Mouse (Mus musculus): ENCODE results near the gene Mlxip. TPM values are rescaled to one million over a fixed set of nuclear protein-coding genes. Genes with fewer than 3 reads are reported as not detected.

The Mlxip gene
- polyA plus RNA-seq, 1 experiment, result 0.09 TPM

GRCm38 (mm10) chr5:123416566-123417518 lies 22.2 kb downstream of the Mlxip start:
- TF ChIP-seq GATA1 (IDR thresholded peaks at IDR 0.05; ENCODE audit: low read length) (no peak), TAL1 (IDR thresholded peaks at IDR 0.05; ENCODE audit: low read length) (no peak)
- no peaks in the 10 kb centered on the region for H3K27me3 ChIP-seq (ENCODE audit: control insufficient read depth)
- no peak overlapping the region for H3K4me3 ChIP-seq (replicated peaks)
- peaks cover 23% of the 10 kb centered on the region for H3K4me1 ChIP-seq (ENCODE audit: control insufficient read depth)
- H3K36me3 ChIP-seq (ENCODE audit: control insufficient read depth), result no peaks in the 10 kb centered on the region
- no peaks in the 10 kb centered on the region for H3K9me3 ChIP-seq (ENCODE audit: control insufficient read depth, low read length)

- TF ChIP-seq GATA1 (IDR thresholded peaks at IDR 0.05; ENCODE audit: low read length) (no peak), TAL1 (IDR thresholded peaks at IDR 0.05; ENCODE audit: low read length) (no peak)
- no peak overlapping the region for H3K4me3 ChIP-seq (replicated peaks)
- no peaks in the 10 kb centered on the region for H3K27me3 ChIP-seq (ENCODE audit: control insufficient read depth)
- peaks cover 7% of the 10 kb centered on the region for H3K9me3 ChIP-seq (ENCODE audit: control insufficient read depth, low read length)
- no peaks in the 10 kb centered on the region; the same call in 1 of the 2 replicates for H3K36me3 ChIP-seq (ENCODE audit: control insufficient read depth)
- peaks cover 3% of the 10 kb centered on the region; the same call in 1 of the 2 replicates for H3K4me1 ChIP-seq (ENCODE audit: control insufficient read depth)
Measured at GRCm38 (mm10) chr5:123423885-123424284, 29.3 kb downstream of the Mlxip start.

- peaks cover 3% of the 10 kb centered on the region; the same call in 1 of the 2 replicates for H3K4me1 ChIP-seq (ENCODE audit: control insufficient read depth)
- no peak overlapping the region for H3K4me3 ChIP-seq (replicated peaks)
- H3K9me3 ChIP-seq (ENCODE audit: control insufficient read depth, low read length), result peaks cover 7% of the 10 kb centered on the region
- TF ChIP-seq TAL1 (IDR thresholded peaks at IDR 0.05; ENCODE audit: low read length) (no peak), GATA1 (IDR thresholded peaks at IDR 0.05; ENCODE audit: low read length) (no peak)
- no peaks in the 10 kb centered on the region; the same call in 1 of the 2 replicates for H3K36me3 ChIP-seq (ENCODE audit: control insufficient read depth)
- H3K27me3 ChIP-seq (ENCODE audit: control insufficient read depth), result no peaks in the 10 kb centered on the region
Measured at GRCm38 (mm10) chr5:123427556-123427955, 33.0 kb downstream of the Mlxip start.

DNA sequence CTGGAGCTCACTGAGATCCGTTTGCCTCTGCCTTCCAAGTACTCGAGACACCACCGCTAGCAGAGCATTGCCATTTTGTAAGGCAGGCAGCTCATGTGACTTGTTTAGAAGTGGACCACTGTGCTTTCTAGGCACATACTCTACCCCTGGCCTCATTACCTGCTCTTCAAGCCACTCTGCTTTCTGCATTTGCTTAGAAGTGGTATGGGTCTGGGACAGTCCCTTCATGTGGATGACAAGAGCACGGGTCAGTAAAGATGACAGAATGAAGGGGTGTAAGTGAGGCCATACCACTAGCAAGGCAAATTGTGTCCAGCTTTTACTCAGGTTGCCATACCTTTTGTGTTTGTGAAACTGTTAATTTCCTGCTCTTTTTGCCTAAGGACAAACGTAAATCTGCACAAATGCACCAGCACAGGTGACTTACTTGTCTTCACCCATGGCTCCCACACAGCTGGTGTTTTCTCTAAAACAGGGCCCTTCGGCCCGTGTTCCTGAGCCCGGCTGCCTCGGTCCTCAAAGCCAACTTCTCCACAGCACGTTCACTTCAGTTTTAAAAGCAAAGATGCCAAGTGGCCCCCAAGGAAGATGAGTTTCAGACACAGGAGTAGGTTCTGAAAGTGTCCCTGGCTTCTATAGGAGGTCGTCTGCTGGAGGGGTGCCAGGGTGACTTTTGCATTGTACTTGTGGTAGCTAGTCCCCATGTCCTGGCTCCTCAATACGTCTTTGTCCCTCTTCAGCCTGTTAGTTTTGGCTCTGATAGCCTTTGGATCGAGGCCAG lies 37.1 kb downstream of the Mlxip start:
- no peak for TF ChIP-seq GATA1 (IDR thresholded peaks at IDR 0.05; ENCODE audit: low read length)
- no peak for TF ChIP-seq TAL1 (IDR thresholded peaks at IDR 0.05; ENCODE audit: low read length)
- Histone ChIP-seq H3K4me3 (replicated peaks) (no peak overlapping the region), H3K4me1 (ENCODE audit: control insufficient read depth) (no peaks in the 10 kb centered on the region), H3K27me3 (ENCODE audit: control insufficient read depth) (no peaks in the 10 kb centered on the region), H3K9me3 (ENCODE audit: control insufficient read depth, low read length) (peaks cover 3% of the 10 kb centered on the region), H3K36me3 (ENCODE audit: control insufficient read depth) (no peaks in the 10 kb centered on the region; the same call in 1 of the 2 replicates)

DNA sequence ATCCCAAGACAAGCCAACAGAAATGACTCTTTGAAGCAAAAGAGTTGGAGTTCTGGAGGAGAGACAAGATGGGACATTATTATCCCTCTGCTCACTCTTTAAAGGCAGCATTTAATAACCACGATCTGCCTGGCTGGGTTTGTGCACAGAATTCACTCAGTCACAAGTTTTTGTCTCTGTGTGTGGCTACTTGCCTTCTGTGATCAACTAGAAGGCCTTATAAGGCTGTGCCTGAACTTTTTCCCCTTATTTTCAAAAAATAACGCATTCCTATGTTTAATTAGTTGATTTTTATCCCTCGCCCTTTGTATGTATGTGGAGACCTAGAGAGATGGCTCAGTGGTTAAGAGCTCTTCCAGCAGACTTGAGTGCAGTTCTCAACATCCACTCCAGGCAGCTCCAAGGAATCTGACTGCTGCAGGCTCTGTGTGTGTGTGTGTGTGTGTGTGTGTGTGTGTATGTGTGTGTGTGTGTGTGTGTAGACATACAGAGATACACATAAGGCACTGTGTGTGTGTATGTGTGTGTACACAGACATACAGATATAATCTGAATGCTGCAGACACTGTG lies 37.8 kb downstream of the Mlxip start:
- no peak overlapping the region for H3K4me3 ChIP-seq (replicated peaks)
- H3K27me3 ChIP-seq (ENCODE audit: control insufficient read depth), result no peaks in the 10 kb centered on the region
- H3K36me3 ChIP-seq (ENCODE audit: control insufficient read depth), result no peaks in the 10 kb centered on the region
- H3K4me1 ChIP-seq (ENCODE audit: control insufficient read depth), result no peaks in the 10 kb centered on the region
- H3K9me3 ChIP-seq (ENCODE audit: control insufficient read depth, low read length), result 0 out of 2 replicates have a peak, but pooled peaks cover 2% of the 10 kb centered on the region
- TF ChIP-seq GATA1 (IDR thresholded peaks at IDR 0.05; ENCODE audit: low read length) (no peak), TAL1 (IDR thresholded peaks at IDR 0.05; ENCODE audit: low read length) (no peak)

DNA sequence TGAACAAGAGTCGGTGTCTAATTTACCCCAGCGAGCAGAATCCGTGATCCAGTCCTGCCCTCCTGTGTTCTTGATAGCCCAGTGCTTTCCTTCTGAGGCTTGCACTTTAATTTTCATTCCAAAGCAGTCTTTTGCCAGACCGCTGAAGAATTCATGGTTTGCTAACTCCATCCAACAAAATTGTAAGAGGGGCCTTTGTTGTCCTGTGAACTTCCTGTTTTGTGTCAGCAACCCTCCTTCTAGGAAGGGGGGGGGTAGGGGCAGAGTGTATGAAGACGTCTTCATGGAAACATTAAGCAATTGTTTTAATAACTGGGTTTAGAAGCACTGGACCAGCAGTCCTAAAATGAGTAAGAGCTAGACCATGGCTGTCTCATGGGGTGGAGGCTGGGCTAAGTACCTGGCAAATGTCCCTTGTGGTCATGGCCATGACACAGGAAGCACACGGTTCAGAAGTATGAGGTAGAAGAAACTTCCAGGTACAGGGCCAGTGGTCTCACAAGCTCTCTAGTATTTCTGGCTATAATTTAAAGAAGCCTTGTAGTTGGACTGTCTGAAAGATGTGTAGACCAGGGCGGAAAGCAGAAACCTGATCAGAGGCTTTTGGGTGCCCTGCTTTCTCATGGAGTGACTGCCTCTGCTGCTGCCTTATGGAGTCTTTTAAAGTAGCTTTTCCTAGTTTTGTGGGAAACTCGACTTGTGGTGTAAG lies 41.6 kb downstream of the Mlxip start:
- Histone ChIP-seq H3K4me1 (ENCODE audit: control insufficient read depth) (no peaks in the 10 kb centered on the region), H3K36me3 (ENCODE audit: control insufficient read depth) (no peaks in the 10 kb centered on the region), H3K9me3 (ENCODE audit: control insufficient read depth, low read length) (no peaks in the 10 kb centered on the region), H3K27me3 (ENCODE audit: control insufficient read depth) (no peaks in the 10 kb centered on the region), H3K4me3 (replicated peaks) (no peak overlapping the region)
- TF ChIP-seq GATA1 (IDR thresholded peaks at IDR 0.05; ENCODE audit: low read length) (no peak), TAL1 (IDR thresholded peaks at IDR 0.05; ENCODE audit: low read length) (no peak)

DNA sequence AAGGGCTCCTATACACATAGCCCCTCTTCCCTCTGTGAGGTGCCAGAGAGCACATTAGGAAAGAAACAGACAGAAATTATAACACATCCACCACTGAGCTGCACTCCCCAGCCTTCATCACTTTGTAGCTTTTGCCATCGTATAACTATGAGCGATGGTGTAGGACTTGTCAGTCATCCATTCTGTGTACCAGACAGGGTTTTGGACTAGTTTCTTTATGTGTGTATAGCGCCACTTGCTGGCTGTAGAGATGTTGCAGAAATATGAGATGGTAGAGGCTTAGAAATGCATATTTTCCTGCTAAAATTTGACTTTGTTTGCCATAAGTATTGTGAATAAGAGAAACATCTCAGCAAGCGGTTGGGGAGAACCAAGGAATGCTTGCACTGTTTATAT lies 42.2 kb downstream of the Mlxip start:
- TF ChIP-seq GATA1 (IDR thresholded peaks at IDR 0.05; ENCODE audit: low read length) (no peak), TAL1 (IDR thresholded peaks at IDR 0.05; ENCODE audit: low read length) (no peak)
- Histone ChIP-seq H3K4me1 (ENCODE audit: control insufficient read depth) (no peaks in the 10 kb centered on the region), H3K4me3 (replicated peaks) (no peak overlapping the region), H3K27me3 (ENCODE audit: control insufficient read depth) (no peaks in the 10 kb centered on the region), H3K9me3 (ENCODE audit: control insufficient read depth, low read length) (no peaks in the 10 kb centered on the region), H3K36me3 (ENCODE audit: control insufficient read depth) (no peaks in the 10 kb centered on the region)

DNA sequence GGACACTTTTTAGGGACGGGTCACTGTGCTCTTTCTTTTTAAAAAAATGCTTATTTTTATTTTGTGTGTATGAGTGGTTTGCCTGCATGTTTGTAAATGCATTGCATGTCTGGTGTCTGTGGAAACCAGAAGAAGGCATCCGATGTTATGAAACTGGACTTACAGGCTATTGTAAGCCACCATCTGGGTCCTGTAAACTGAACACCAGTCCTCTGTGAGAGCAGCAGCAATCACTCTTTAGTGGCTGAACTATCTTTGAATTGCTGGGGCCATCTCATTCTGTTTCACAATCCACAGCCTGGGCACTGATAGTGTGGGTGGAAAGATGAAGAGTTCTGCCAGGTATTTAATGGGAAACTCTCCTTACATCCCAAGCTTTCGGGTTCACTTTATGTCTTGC lies 43.8 kb downstream of the Mlxip start:
- Histone ChIP-seq H3K4me1 (ENCODE audit: control insufficient read depth) (no peaks in the 10 kb centered on the region), H3K9me3 (ENCODE audit: control insufficient read depth, low read length) (no peaks in the 10 kb centered on the region), H3K27me3 (ENCODE audit: control insufficient read depth) (no peaks in the 10 kb centered on the region), H3K4me3 (replicated peaks) (no peak overlapping the region), H3K36me3 (ENCODE audit: control insufficient read depth) (peaks cover 8% of the 10 kb centered on the region)
- no peak for TF ChIP-seq GATA1 (IDR thresholded peaks at IDR 0.05; ENCODE audit: low read length)
- no peak for TF ChIP-seq TAL1 (IDR thresholded peaks at IDR 0.05; ENCODE audit: low read length)

Measured in erythroblast, embryonic 14.5 days (primary cell).